25 mouse cellular contexts compared by ENCODE assay signal in the genomic region with DNA sequence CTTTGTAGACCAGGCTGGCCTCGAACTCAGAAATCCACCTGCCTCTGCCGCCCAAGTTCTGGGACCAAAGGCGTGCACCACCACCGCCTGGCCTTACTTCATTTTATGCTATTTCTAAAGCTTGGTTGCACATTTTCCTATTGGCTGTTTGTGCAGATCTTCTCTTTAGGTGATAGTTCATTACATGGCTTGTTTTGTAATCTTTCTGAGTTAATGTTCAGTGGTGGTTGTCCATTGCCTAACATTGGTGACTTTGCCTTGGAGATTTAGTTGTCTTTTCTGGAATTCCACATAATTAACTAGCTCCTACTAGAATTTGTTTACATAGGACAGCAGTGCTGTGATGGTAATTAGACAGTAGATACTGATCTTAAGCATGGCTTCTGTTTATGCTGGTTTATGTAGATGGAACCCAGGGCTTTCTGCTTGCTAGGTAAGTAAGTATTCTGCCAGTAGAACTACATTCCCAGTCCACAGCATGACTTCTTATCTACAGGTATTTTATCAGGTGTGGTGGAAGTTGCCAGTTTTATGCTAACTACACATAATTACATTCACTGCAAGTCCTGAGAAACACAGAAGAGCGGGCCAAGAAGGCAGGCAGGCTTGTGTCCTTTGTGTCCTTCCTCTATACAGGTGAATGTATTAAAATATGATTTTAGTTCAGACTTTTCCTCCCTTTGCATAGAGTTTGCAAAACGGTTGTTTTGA. TPM values are rescaled to one million over a fixed set of nuclear protein-coding genes. Genes with fewer than 3 reads are reported as not detected.
DNase-seq lines count a peak whose midpoint lies in the region; ATAC-seq lines count a peak whose summit lies in the region.
"Had no signal": no experiment of that assay in that cellular context is flagged by ENCODE, and none has a peak within 500 bp of the region (broad histone marks: within the 10 kb centered on the region; RNA-seq: fewer than 3 reads in every experiment).

No protein-coding gene starts in this region.

- H3K9me3 ChIP-seq in liver, embryonic 15.5 days (replicated peaks), result no peaks in the 10 kb centered on the region
- no peaks in the 10 kb centered on the region for H3K9me3 ChIP-seq in liver, embryonic 11.5 days (ENCODE audit: control insufficient read depth, low read length)
- H3K9me3 ChIP-seq: embryonic facial prominence, embryonic 10.5 days; forebrain, embryonic 15.5 days; G1E; heart, embryonic 13.5 days; midbrain, embryonic 13.5 days had no signal

- peak overlapping the region; percentile 51; the same call in 1 of the 2 replicates for H3K27ac ChIP-seq in liver, embryonic 15.5 days (replicated peaks)
- H3K27ac ChIP-seq in liver, embryonic 11.5 days (ENCODE audit: low read depth, low read length), result no peak overlapping the region
- peak overlapping the region; percentile 58; the same call in 1 of the 2 replicates for H3K27ac ChIP-seq in macrophage
- H3K27ac ChIP-seq: embryonic facial prominence, embryonic 10.5 days; forebrain, embryonic 15.5 days; heart, embryonic 13.5 days; liver, embryonic 14.5 days; midbrain, embryonic 13.5 days; stomach, postnatal 0 days had no signal

- peaks cover 94% of the 10 kb centered on the region for H3K79me2 ChIP-seq in macrophage (ENCODE audit: inconsistent target)

- no peak for ATAC-seq in liver, embryonic 15.5 days (ENCODE audit: insufficient read depth)
- no peak for ATAC-seq in liver, embryonic 11.5 days (replicated peaks; ENCODE audit: low FRiP score)
- ATAC-seq: forebrain, embryonic 15.5 days; lung, postnatal 0 days; midbrain, embryonic 13.5 days had no signal

- WGBS in liver, embryonic 15.5 days (ENCODE audit: insufficient replicate concordance), result 76% methylated on average over 6 of the region's 6 CpGs
- WGBS in liver, embryonic 11.5 days, result 90% methylated on average over 6 of the region's 6 CpGs
- WGBS in macrophage (ENCODE audit: missing documents), result 90% methylated on average over 6 of the region's 6 CpGs

- H3K4me1 ChIP-seq in liver, embryonic 15.5 days (replicated peaks), result peaks cover 13% of the 10 kb centered on the region
- no peaks in the 10 kb centered on the region for H3K4me1 ChIP-seq in liver, embryonic 11.5 days (replicated peaks; ENCODE audit: control insufficient read depth, insufficient read depth, low read length)

- H3K4me2 ChIP-seq in liver, embryonic 15.5 days, result no peak overlapping the region
- no peak overlapping the region for H3K4me2 ChIP-seq in liver, embryonic 11.5 days
- H3K4me2 ChIP-seq: forebrain, embryonic 15.5 days; heart, embryonic 13.5 days; midbrain, embryonic 13.5 days had no signal

- H3K36me3 ChIP-seq in liver, embryonic 15.5 days (replicated peaks), result no peaks in the 10 kb centered on the region
- H3K36me3 ChIP-seq in liver, embryonic 11.5 days (ENCODE audit: control insufficient read depth, insufficient read depth, low read length), result no peaks in the 10 kb centered on the region
- no peaks in the 10 kb centered on the region for H3K36me3 ChIP-seq in macrophage (ENCODE audit: inconsistent target)
- H3K36me3 ChIP-seq: embryonic facial prominence, embryonic 10.5 days; forebrain, embryonic 15.5 days; midbrain, embryonic 13.5 days had no signal

- peak; percentile 38 for DNase-seq in kidney, adult 11 months
- no peak for DNase-seq in kidney, postnatal 10 days
- DNase-seq in liver, embryonic 11.5 days (ENCODE audit: low spot score), result no peak
- peak; percentile 84 for DNase-seq in kidney, adult 9 months
- no peak for DNase-seq in lung, postnatal 14 days
- no peak for DNase-seq in thymus, postnatal 36 days
- DNase-seq: adrenal gland, postnatal 14 days; B cell, adult 2 months; cerebellum, adult 9-11 months; gastrocnemius, postnatal 10 days; heart, adult 11 months; heart, postnatal 14 days; thymus, adult 2 months had no signal

- H3K4me3 ChIP-seq in liver, embryonic 15.5 days (replicated peaks), result no peak overlapping the region
- no peak overlapping the region for H3K4me3 ChIP-seq in liver, embryonic 11.5 days (ENCODE audit: low read depth, low read length)
- H3K4me3 ChIP-seq in macrophage (ENCODE audit: inconsistent target), result no peak overlapping the region
- H3K4me3 ChIP-seq: embryonic facial prominence, embryonic 10.5 days; forebrain, embryonic 15.5 days; heart, embryonic 13.5 days; midbrain, embryonic 13.5 days had no signal

- H3K9ac ChIP-seq in liver, embryonic 15.5 days, result no peak overlapping the region
- H3K9ac ChIP-seq in liver, embryonic 11.5 days (ENCODE audit: low read depth, low read length), result no peak overlapping the region
- H3K9ac ChIP-seq: forebrain, embryonic 15.5 days; heart, embryonic 13.5 days; liver, embryonic 14.5 days; midbrain, embryonic 13.5 days had no signal

- H3K27me3 ChIP-seq in liver, embryonic 15.5 days, result no peaks in the 10 kb centered on the region
- H3K27me3 ChIP-seq in liver, embryonic 11.5 days (replicated peaks; ENCODE audit: control insufficient read depth, insufficient read depth, low read length), result no peaks in the 10 kb centered on the region
- H3K27me3 ChIP-seq: CH12.LX; forebrain, embryonic 15.5 days; heart, embryonic 13.5 days; midbrain, embryonic 13.5 days had no signal

RNA-seq across cellular contexts. Expression of gene Pnpla8, which starts 53.1 kb away (rescaled TPM):
- 26.0 and 28.0 TPM in 2 replicates for polyA plus RNA-seq in liver, embryonic 15.5 days (2015; fragmentation: Nextera tagmentation; extraction: Ambion mirVana)
- 29.3 and 40.0 TPM in 2 replicates for polyA plus RNA-seq in liver, embryonic 11.5 days (2014; fragmentation: Nextera tagmentation; extraction: Ambion mirVana)
- 10 to 100 TPM in 25 of 26 experiments, 1 to 10 TPM in 1; 9.2 to 70.5 (median 44.0) TPM for total RNA-seq in macrophage (2018; cell fraction: chromatin; rRNA removed)
- 10 to 100 TPM; 48.9 to 75.1 (median 60.7) TPM for total RNA-seq in macrophage (2018; cell fraction: cytosol; rRNA removed)
- total RNA-seq in macrophage (2018; cell fraction: nucleus; rRNA removed), result 10 to 100 TPM; 18.5 to 71.7 (median 44.9) TPM
- 43.8 to 63.5 TPM (median 56.0 TPM) in 3 replicates for polyA plus RNA-seq in macrophage (2018)

RNA-seq across cellular contexts. Expression of gene Nrcam, which starts 54.4 kb away (rescaled TPM):
- polyA plus RNA-seq in liver, embryonic 15.5 days (2015; fragmentation: Nextera tagmentation; extraction: Ambion mirVana), result 0.20 and 0.36 TPM in 2 replicates
- polyA plus RNA-seq in liver, embryonic 11.5 days (2014; fragmentation: Nextera tagmentation; extraction: Ambion mirVana), result 0.70 and 2.5 TPM in 2 replicates
- 10 to 100 TPM in 11 of 26 experiments, 1 to 10 TPM in 15; 1.1 to 22.6 (median 4.9) TPM for total RNA-seq in macrophage (2018; cell fraction: chromatin; rRNA removed)
- total RNA-seq in macrophage (2018; cell fraction: cytosol; rRNA removed), result 10 to 100 TPM in 1 of 26 experiments, 1 to 10 TPM in 13, under 1 TPM in 12; 0.24 to 11.2 (median 2.8) TPM
- 10 to 100 TPM in 7 of 26 experiments, 1 to 10 TPM in 18, under 1 TPM in 1; 0.85 to 16.5 (median 5.4) TPM for total RNA-seq in macrophage (2018; cell fraction: nucleus; rRNA removed)
- 3.0 to 9.9 TPM (median 4.8 TPM) in 3 replicates for polyA plus RNA-seq in macrophage (2018)
- total RNA-seq: megakaryocyte, adult 5-6 weeks had no signal
- polyA plus RNA-seq: G1E had no signal

Comparison
In these comparisons a context has a peak if more than half of its experiments do, and no peak if none do; other contexts are left out.
1. DNase-seq: peak in kidney, adult 11 months (single experiment) and kidney, adult 9 months (single experiment); none in kidney, postnatal 10 days (single experiment), liver, embryonic 11.5 days (single experiment), lung, postnatal 14 days (single experiment) and thymus, postnatal 36 days (0 of 2).